Mouse (Mus musculus) bone marrow macrophage, adult 2 months (primary cell): Measurements from ENCODE around the gene Cpa5. TPM values are rescaled to one million over a fixed set of nuclear protein-coding genes. Genes with fewer than 3 reads are reported as not detected.

ENCODE experiments used
- H3K27ac ChIP-seq: 2 replicates; pipeline ENCODE4 v1.5.1; 2012; ENCODE audit warnings: low read depth, low read length; ENCODE audit not compliant: insufficient read depth
- H3K4me1 ChIP-seq: 2 replicates; pipeline ENCODE4 v1.6.1; 2012; ENCODE audit warnings: low read length; ENCODE audit not compliant: control insufficient read depth, insufficient read depth
- H3K4me3 ChIP-seq: 2 replicates; pipeline ENCODE4 v1.5.1; 2012; ENCODE audit warnings: mild to moderate bottlenecking, low read length, moderate library complexity; ENCODE audit not compliant: insufficient read depth
- CTCF ChIP-seq: IDR thresholded peaks from 2 replicates; pipeline ENCODE4 v1.5.1; 2012; ENCODE audit warnings: low read depth, mild to moderate bottlenecking, low read length, moderate library complexity
- POLR2A ChIP-seq: IDR thresholded peaks from 2 replicates; pipeline ENCODE4 v1.6.1; 2012; ENCODE audit warnings: mild to moderate bottlenecking, low read depth, low read length, borderline replicate concordance
- polyA plus RNA-seq: library from polyadenylated mRNA; stranded (reverse); fragments of >200 nt; gene quantifications from 2 replicates; pipeline ENCODE4 v1.2.4, GENCODE M21; 2012; ENCODE audit not compliant: missing spikeins, insufficient read depth, insufficient read length

Cpa5 gene
- polyA plus RNA-seq, 1 experiment: not detected

DNA sequence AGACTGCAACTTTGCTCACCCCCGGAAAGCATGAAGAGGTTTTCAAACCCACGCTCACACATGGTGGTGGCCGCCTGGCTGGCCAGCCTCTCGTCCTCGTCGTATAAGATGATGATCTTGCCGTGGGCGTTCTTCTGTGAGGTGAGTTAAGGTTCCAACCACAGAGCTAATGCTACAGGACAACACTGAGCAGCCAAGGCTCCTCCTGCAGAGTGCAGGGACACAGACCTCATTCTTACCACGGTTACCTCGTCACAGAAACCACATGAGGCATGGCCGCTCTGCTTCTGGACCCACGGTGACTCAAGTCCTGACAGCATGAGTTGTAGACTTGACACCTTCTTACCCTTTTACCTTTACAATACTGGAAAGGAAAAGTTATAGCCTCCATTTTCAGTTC, 46.5 kb downstream of the Cpa5 start:
- Histone ChIP-seq H3K27ac (no peak overlapping the region), H3K4me3 (no peak overlapping the region), H3K4me1 (no peaks in the 10 kb centered on the region)
- TF ChIP-seq CTCF: no peak
- no peak for TF ChIP-seq POLR2A

GRCm38 (mm10) chr6:30658619-30659018, 47.8 kb downstream of the Cpa5 start:
- Histone ChIP-seq H3K4me1 (no peaks in the 10 kb centered on the region), H3K4me3 (no peak overlapping the region), H3K27ac (no peak overlapping the region)
- TF ChIP-seq CTCF (no peak), POLR2A (no peak)

- Histone ChIP-seq H3K27ac (no peak overlapping the region), H3K4me3 (no peak overlapping the region), H3K4me1 (no peaks in the 10 kb centered on the region)
- no peak for TF ChIP-seq POLR2A
- TF ChIP-seq CTCF: no peak
These were observed 54.0 kb downstream of the Cpa5 start for GRCm38 (mm10) chr6:30664776-30665175.

GRCm38 (mm10) chr6:30665296-30665695, 54.5 kb downstream of the Cpa5 start:
- Histone ChIP-seq H3K27ac (no peak overlapping the region), H3K4me1 (no peaks in the 10 kb centered on the region), H3K4me3 (no peak overlapping the region)
- no peak for TF ChIP-seq POLR2A
- no peak for TF ChIP-seq CTCF

GRCm38 (mm10) chr6:30666043-30666442, 55.2 kb downstream of the Cpa5 start:
- no peaks in the 10 kb centered on the region for H3K4me1 ChIP-seq
- H3K27ac ChIP-seq: no peak overlapping the region
- TF ChIP-seq POLR2A (no peak), CTCF (no peak)
- H3K4me3 ChIP-seq: no peak overlapping the region

DNA sequence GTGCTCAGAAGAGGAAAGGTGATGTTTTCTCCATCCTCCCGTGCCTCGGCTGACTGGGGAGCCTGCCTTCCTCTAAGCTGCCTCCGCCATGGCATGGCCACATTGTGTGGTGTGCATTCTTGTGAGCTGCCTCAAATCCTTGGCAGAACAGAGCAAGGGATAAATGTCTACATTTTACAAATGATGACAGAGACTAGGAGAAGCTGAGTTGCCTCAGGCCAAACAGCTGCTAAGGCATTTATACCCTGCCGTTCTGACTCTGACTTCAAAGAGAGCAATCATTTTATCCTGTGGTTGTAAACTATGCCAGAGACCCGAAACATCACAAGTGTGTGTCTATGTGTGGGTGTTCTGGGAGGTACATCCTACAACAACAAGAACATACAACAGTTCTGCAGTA, 56.8 kb downstream of the Cpa5 start:
- Histone ChIP-seq H3K4me1 (no peaks in the 10 kb centered on the region), H3K27ac (no peak overlapping the region), H3K4me3 (no peak overlapping the region)
- TF ChIP-seq CTCF: no peak
- no peak for TF ChIP-seq POLR2A

- Histone ChIP-seq H3K27ac (no peak overlapping the region), H3K4me3 (no peak overlapping the region), H3K4me1 (no peaks in the 10 kb centered on the region)
- no peak for TF ChIP-seq CTCF
These were observed 60.9 kb downstream of the Cpa5 start for GRCm38 (mm10) chr6:30671696-30672095.

DNA sequence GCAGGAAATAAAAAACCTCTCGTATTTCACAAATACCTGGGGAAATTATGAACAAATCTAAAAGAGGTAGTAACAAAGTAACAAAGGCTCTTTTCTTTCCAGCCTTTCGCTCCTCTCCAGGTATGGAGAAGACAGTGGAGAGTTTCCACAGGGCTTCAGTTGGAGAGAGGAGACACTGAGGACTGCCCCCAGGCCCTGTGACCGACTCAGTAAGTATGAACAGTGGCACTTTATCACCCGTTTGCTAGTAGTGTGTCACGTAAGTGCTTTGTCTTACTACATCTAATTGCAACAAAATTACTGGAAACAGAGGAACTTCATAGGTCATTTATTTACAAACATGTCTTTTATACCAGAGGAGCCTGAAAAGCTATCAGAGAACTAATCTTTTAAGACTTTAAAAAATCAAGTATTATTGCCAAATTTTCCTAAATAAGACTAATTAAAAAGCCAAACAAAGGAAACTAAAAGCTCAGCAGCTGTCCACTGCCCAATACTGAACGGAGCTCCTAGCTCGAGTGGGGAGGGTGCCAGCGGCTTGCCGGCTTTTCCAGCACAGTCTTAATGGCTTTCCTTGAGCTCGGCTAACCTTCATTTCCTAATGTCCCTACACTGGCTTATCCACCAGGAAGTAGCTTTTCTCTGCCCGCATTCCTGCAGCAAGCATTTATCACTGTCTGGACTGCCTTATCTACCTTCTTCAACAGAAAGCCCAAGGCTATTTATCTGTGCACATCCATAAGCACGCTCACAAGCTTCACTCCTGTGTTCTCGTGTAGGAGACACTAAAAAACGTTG, 63.2 kb downstream of the Cpa5 start:
- no peak for TF ChIP-seq CTCF
- TF ChIP-seq POLR2A: no peak
- no peaks in the 10 kb centered on the region for H3K4me1 ChIP-seq
- no peak overlapping the region for H3K27ac ChIP-seq
- H3K4me3 ChIP-seq: no peak overlapping the region

GRCm38 (mm10) chr6:30674714-30675280, 64.0 kb downstream of the Cpa5 start:
- H3K4me3 ChIP-seq: no peak overlapping the region
- H3K27ac ChIP-seq: no peak overlapping the region
- TF ChIP-seq CTCF (no peak), POLR2A (no peak)
- H3K4me1 ChIP-seq: no peaks in the 10 kb centered on the region

GRCm38 (mm10) chr6:30675281-30675771, 64.5 kb downstream of the Cpa5 start:
- TF ChIP-seq CTCF (no peak), POLR2A (no peak)
- Histone ChIP-seq H3K4me1 (no peaks in the 10 kb centered on the region), H3K4me3 (no peak overlapping the region), H3K27ac (no peak overlapping the region)
